Mouse (Mus musculus): ENCODE data around the gene B3gat3. TPM values are rescaled to one million over a fixed set of nuclear protein-coding genes. Genes with fewer than 3 reads are reported as not detected.
A peak's percentile ranks its signal among the peaks of the same experiment; 100 is the strongest.

Gene B3gat3
- polyA plus RNA-seq, 1 experiment from 2014 or later, result 54.6 TPM

DNA sequence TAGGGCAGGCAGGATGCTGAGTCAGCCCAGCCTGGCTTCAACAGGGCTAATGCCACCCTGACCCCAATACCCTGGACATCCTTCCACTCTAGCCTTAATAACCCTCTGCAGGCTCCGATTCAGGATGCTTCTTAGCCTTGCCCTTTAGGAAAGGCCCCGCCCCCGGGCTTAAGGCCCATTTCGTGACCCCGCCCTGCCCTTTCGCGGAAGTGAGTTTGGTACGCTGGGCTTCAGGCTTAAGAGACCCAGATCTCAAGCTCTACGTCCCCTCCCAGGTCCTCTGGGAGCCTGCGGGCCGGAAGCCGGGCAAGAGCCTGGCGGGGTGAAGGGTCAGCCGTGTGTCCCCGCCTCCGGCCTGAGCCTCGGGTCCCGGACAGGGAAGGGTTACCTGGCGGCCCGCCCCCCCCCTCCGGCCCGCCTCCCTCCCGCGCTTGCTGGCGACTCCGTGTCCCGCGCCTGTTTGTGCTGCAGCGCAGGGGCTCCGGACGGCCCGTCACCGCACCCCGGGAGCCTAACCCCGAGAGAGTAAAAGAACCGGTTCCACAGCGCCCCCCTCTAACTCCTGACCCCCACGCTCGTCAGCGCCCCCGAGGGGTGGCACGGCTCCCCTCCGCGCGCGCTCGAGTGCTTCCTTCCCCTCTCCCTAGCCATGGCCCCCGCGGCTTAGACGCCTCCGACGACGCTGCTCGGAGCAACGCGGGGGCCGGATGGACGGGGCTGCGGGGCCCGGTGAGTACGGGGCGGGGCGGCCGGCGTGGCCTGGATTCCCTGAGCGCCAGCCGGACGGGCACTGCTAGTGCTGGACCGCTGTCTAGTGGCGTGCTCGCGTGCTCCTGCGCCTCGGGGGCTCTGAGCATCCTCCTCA is 9.3 kb downstream of the B3gat3 start, which contains the start of the genes Rom1 and Eml3:
Gene Rom1 (minus strand): TSS at position 133 of the 865 bp plus-strand sequence.
Gene Eml3 (plus strand): TSS at position 329 of the 865 bp plus-strand sequence.
- peak; percentile 61 for ATAC-seq (ENCODE audit: insufficient number of reproducible peaks, insufficient read depth, low FRiP score, low TSS enrichment, low read depth)
- H3K36me3 ChIP-seq, result peaks cover 56% of the 10 kb centered on the region
- no peaks in the 10 kb centered on the region for H3K9me3 ChIP-seq
- H3K9ac ChIP-seq, result peak within 1 kb of the TSS; percentile 89
- peak within 1 kb of the TSS; percentile 77 for H3K4me3 ChIP-seq
- H3K4me1 ChIP-seq, result peaks cover 20% of the 10 kb centered on the region
- H3K27me3 ChIP-seq, result no peaks in the 10 kb centered on the region
- H3K27ac ChIP-seq, result peak within 1 kb of the TSS; percentile 76
- H3K4me2 ChIP-seq, result peak within 1 kb of the TSS; percentile 78
- under 1% methylated on average over 67 of the region's 74 CpGs for WGBS

GRCm38 (mm10) chr19:8930117-8930516 is 9.9 kb downstream of the B3gat3 start:
- Histone ChIP-seq H3K9ac (peak overlapping the region; percentile 89), H3K4me2 (peak overlapping the region; percentile 78), H3K4me3 (peak overlapping the region; percentile 77), H3K9me3 (no peaks in the 10 kb centered on the region), H3K36me3 (peaks cover 62% of the 10 kb centered on the region), H3K27ac (no peak overlapping the region), H3K27me3 (no peaks in the 10 kb centered on the region), H3K4me1 (peaks cover 20% of the 10 kb centered on the region)
- WGBS, result 8% methylated on average over 11 of the region's 11 CpGs
- ATAC-seq (ENCODE audit: insufficient number of reproducible peaks, insufficient read depth, low FRiP score, low TSS enrichment, low read depth), result no peak

GRCm38 (mm10) chr19:8930771-8931170 is 10.6 kb downstream of the B3gat3 start:
- no peaks in the 10 kb centered on the region for H3K9me3 ChIP-seq
- H3K4me1 ChIP-seq, result peaks cover 20% of the 10 kb centered on the region
- peak overlapping the region; percentile 78 for H3K4me2 ChIP-seq
- peak overlapping the region; percentile 89 for H3K9ac ChIP-seq
- ATAC-seq (ENCODE audit: insufficient number of reproducible peaks, insufficient read depth, low FRiP score, low TSS enrichment, low read depth), result no peak
- H3K27ac ChIP-seq, result no peak overlapping the region
- H3K4me3 ChIP-seq, result peak overlapping the region; percentile 77
- no peaks in the 10 kb centered on the region for H3K27me3 ChIP-seq
- H3K36me3 ChIP-seq, result peaks cover 62% of the 10 kb centered on the region
- WGBS, result 71% methylated on average over 7 of the region's 7 CpGs

DNA sequence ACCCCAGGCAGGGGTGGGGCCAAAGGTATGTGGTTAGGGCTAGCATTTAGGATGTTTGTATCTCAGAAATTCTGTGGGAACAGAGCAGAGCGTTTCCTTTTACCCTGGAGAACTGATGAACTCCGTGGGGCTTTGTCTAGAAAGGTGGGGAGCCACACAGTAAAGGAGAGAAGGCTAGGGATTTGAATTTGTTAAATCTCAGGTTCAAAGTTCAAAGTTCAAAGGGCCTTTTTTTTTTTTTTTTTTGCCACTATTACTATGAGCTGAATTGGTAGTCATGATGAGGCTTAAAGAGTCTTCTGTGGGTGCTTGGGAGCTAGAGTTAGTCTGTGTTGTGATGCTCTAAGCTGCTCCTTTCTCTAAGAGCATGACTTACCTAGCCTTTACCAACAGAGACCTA is 16.6 kb downstream of the B3gat3 start:
- no peaks in the 10 kb centered on the region for H3K9me3 ChIP-seq
- no peak overlapping the region for H3K27ac ChIP-seq
- ATAC-seq (ENCODE audit: insufficient number of reproducible peaks, insufficient read depth, low FRiP score, low TSS enrichment, low read depth), result no peak
- H3K27me3 ChIP-seq, result no peaks in the 10 kb centered on the region
- 86% methylated on average over 2 of the region's 2 CpGs for WGBS
- no peak overlapping the region for H3K4me2 ChIP-seq
- no peak overlapping the region for H3K9ac ChIP-seq
- H3K4me1 ChIP-seq, result peaks cover 15% of the 10 kb centered on the region
- H3K36me3 ChIP-seq, result peaks cover 74% of the 10 kb centered on the region
- H3K4me3 ChIP-seq, result no peak overlapping the region

- WGBS, result 73% methylated on average over 15 of the region's 15 CpGs
- Histone ChIP-seq H3K36me3 (peaks cover 59% of the 10 kb centered on the region), H3K9ac (peak overlapping the region; percentile 99), H3K9me3 (no peaks in the 10 kb centered on the region), H3K4me1 (peaks cover 42% of the 10 kb centered on the region), H3K4me2 (peak overlapping the region; percentile 59), H3K27ac (peak overlapping the region; percentile 99), H3K27me3 (no peaks in the 10 kb centered on the region), H3K4me3 (peak overlapping the region; percentile 97)
- ATAC-seq (ENCODE audit: insufficient number of reproducible peaks, insufficient read depth, low FRiP score, low TSS enrichment, low read depth), result no peak
These were observed 20.5 kb downstream of the B3gat3 start for GRCm38 (mm10) chr19:8940526-8941133.

- 38% methylated on average over 10 of the region's 10 CpGs for WGBS
- peak overlapping the region; percentile 99 for H3K27ac ChIP-seq
- peaks cover 61% of the 10 kb centered on the region for H3K36me3 ChIP-seq
- H3K9me3 ChIP-seq, result no peaks in the 10 kb centered on the region
- peak overlapping the region; percentile 99 for H3K9ac ChIP-seq
- H3K27me3 ChIP-seq, result no peaks in the 10 kb centered on the region
- peaks cover 43% of the 10 kb centered on the region for H3K4me1 ChIP-seq
- ATAC-seq (ENCODE audit: insufficient number of reproducible peaks, insufficient read depth, low FRiP score, low TSS enrichment, low read depth), result no peak
- H3K4me2 ChIP-seq, result peak overlapping the region; percentile 59
- H3K4me3 ChIP-seq, result peak overlapping the region; percentile 97
These were observed 21.0 kb downstream of the B3gat3 start for GRCm38 (mm10) chr19:8941136-8941514.

DNA sequence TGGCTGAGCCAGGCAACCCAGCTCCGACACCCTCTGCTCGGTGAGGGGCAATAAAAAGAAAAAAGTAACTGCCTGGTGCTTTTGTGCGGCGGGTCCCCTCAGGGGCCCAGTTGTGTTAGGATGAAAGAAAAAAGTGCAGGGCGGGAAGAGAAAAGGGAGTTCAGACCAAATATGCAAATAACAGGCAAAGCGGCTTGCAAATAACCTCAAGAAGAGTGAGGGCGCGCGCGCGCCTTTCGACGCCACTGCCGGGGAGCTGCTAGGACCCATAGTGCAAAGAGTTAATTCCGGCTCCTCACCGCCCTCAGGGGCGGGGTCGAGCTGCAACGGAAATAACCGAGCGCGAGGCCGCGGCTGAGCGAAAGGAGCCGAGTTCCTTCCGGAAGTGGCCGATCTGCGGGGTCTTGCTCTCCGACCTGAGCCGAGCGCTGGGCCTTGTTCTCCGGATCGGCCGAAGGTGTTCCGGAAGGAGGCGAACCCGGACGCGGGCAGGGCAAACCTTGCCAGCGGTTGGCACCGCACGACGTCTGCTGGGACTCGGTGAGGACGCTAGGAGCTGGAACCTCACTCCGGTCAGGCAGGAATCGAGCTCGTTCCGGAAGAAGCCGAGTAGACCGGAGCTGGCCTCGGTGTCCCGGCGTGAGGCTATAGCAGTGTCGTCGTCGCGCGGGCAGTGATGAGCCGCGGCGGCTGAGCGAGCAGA is 21.5 kb downstream of the B3gat3 start, which contains the start of gene Mta2:
Gene Mta2 (plus strand): TSS at position 361 of the 703 bp plus-strand sequence.
- ATAC-seq (ENCODE audit: insufficient number of reproducible peaks, insufficient read depth, low FRiP score, low TSS enrichment, low read depth), result peak; percentile 86
- H3K27ac ChIP-seq, result peak within 1 kb of the TSS; percentile 99
- H3K4me1 ChIP-seq, result peaks cover 43% of the 10 kb centered on the region
- H3K4me2 ChIP-seq, result peak within 1 kb of the TSS; percentile 59
- WGBS, result under 1% methylated on average over 64 of the region's 64 CpGs
- peak within 1 kb of the TSS; percentile 99 for H3K9ac ChIP-seq
- peaks cover 60% of the 10 kb centered on the region for H3K36me3 ChIP-seq
- no peaks in the 10 kb centered on the region for H3K9me3 ChIP-seq
- no peaks in the 10 kb centered on the region for H3K27me3 ChIP-seq
- H3K4me3 ChIP-seq, result peak within 1 kb of the TSS; percentile 97

DNA sequence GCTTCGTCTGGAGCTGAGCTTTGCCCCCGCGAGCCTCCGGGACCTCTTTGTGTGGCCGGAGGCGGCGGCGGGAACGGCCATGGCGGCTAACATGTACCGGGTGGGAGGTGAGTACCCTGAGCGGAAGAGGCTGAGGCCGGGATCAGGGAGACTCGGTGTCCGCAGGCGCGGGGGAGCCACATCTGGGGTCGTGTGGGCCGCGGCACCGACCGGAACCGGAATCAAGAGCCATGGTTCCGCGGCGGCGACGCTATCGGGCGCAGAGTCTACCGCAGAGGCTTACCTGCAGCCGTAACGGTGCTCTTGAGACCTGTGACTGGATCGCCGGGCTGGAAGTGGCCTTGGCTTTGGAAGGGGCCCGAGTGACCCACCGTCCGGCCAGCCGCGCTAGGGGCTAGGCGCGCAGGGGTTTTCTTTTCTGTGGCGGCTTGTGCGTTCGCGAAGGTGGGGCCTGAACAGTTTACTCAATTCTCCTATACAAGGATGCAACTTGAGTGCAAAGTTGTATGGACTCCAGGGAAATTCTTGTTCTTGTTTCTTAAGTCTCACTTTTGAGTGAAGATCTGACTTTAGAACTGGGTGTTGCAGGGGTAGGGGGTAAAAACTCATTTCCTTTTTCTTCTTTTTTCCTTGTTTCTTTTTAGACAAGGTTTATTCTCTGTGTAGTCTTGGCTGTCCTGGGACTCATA is 22.2 kb downstream of the B3gat3 start:
- H3K9me3 ChIP-seq, result no peaks in the 10 kb centered on the region
- under 1% methylated on average over 46 of the region's 46 CpGs for WGBS

GRCm38 (mm10) chr19:8943047-8943446 is 22.9 kb downstream of the B3gat3 start:
- H3K4me1 ChIP-seq, result peaks cover 43% of the 10 kb centered on the region
- H3K9me3 ChIP-seq, result no peaks in the 10 kb centered on the region
- H3K27me3 ChIP-seq, result no peaks in the 10 kb centered on the region
- H3K4me2 ChIP-seq, result peak overlapping the region; percentile 59
- H3K36me3 ChIP-seq, result peaks cover 60% of the 10 kb centered on the region
- H3K9ac ChIP-seq, result peak overlapping the region; percentile 99
- ATAC-seq (ENCODE audit: insufficient number of reproducible peaks, insufficient read depth, low FRiP score, low TSS enrichment, low read depth), result no peak
- H3K27ac ChIP-seq, result peak overlapping the region; percentile 28; the same call in 1 of the 2 replicates
- WGBS, result 55% methylated on average over 2 of the region's 2 CpGs
- peak overlapping the region; percentile 97 for H3K4me3 ChIP-seq

More for the DNA sequence above, 22.2 kb downstream of the B3gat3 start:
- Histone ChIP-seq H3K27me3 (no peaks in the 10 kb centered on the region), H3K4me2 (peak overlapping the region; percentile 59), H3K9ac (peak overlapping the region; percentile 99), H3K27ac (peak overlapping the region; percentile 99), H3K4me3 (peak overlapping the region; percentile 97), H3K36me3 (peaks cover 59% of the 10 kb centered on the region), H3K4me1 (peaks cover 43% of the 10 kb centered on the region)
- ATAC-seq (ENCODE audit: insufficient number of reproducible peaks, insufficient read depth, low FRiP score, low TSS enrichment, low read depth), result peak; percentile 62

- Histone ChIP-seq H3K27ac (peak overlapping the region; percentile 44; the same call in 1 of the 2 replicates), H3K9ac (peak overlapping the region; percentile 59)
- WGBS, result 54% methylated on average over 5 of the region's 5 CpGs
These were observed 23.9 kb downstream of the B3gat3 start for GRCm38 (mm10) chr19:8944062-8944461.

More at GRCm38 (mm10) chr19:8944062-8944461, 23.9 kb downstream of the B3gat3 start:
- peak overlapping the region; percentile 97 for H3K4me3 ChIP-seq
- H3K4me2 ChIP-seq, result peak overlapping the region; percentile 59
- H3K9me3 ChIP-seq, result no peaks in the 10 kb centered on the region
- peaks cover 43% of the 10 kb centered on the region for H3K4me1 ChIP-seq
- no peaks in the 10 kb centered on the region for H3K27me3 ChIP-seq
- no peak for ATAC-seq (ENCODE audit: insufficient number of reproducible peaks, insufficient read depth, low FRiP score, low TSS enrichment, low read depth)
- H3K36me3 ChIP-seq, result peaks cover 60% of the 10 kb centered on the region

Data from embryonic facial prominence, embryonic 13.5 days (tissue).